In genomic region chr11:53182858-53183257, GRCm38 (mm10) we compare ENCODE assay signal across 8 mouse cellular contexts.
A peak's percentile ranks its signal among the peaks of the same experiment; 100 is the strongest.
DNase-seq lines count a peak whose midpoint lies in the region; ATAC-seq lines count a peak whose summit lies in the region.

No protein-coding gene starts in this region.

- no peak overlapping the region for H3K4me2 ChIP-seq in liver, embryonic 16.5 days (ENCODE audit: low read depth, low read length)

- H3K27ac ChIP-seq in liver, embryonic 16.5 days (ENCODE audit: low read length): peak overlapping the region; percentile 40; the same call in 1 of the 2 replicates

- 0 out of 2 replicates have a peak, but pooled peaks have one; percentile 48 for ATAC-seq in frontal cortex, adult (ENCODE audit: low TSS enrichment)
- ATAC-seq in liver, embryonic 16.5 days (ENCODE audit: low read depth): peak; percentile 61; the same call in 1 of the 2 replicates

- H3K36me3 ChIP-seq in liver, embryonic 16.5 days (ENCODE audit: control insufficient read depth, insufficient read depth): no peaks in the 10 kb centered on the region

- no peaks in the 10 kb centered on the region for H3K9me3 ChIP-seq in liver, embryonic 16.5 days (replicated peaks; ENCODE audit: control insufficient read depth, low read length)

- WGBS in liver, embryonic 16.5 days (ENCODE audit: insufficient replicate concordance): 35% methylated on average over 4 of the region's 4 CpGs

- peaks cover 3% of the 10 kb centered on the region; the same call in 1 of the 2 replicates for H3K4me1 ChIP-seq in liver, embryonic 16.5 days (ENCODE audit: control insufficient read depth, low read depth, low read length)

- no peak for DNase-seq in frontal cortex, postnatal 10 days (ENCODE audit: low spot score in 2 of 2)
- peak; percentile 55 to 59 for DNase-seq in spleen, postnatal 36 days (ENCODE audit: low spot score in 2 of 2)
- DNase-seq in spleen, postnatal 4 days (ENCODE audit: low spot score in 2 of 2): no peak
- peak; percentile 21 to 28 for DNase-seq in urinary bladder, postnatal 36 days (ENCODE audit: low spot score in 2 of 2)
- DNase-seq in cerebellum, adult 18-20 months: no peak
- DNase-seq in frontal cortex, postnatal 25 days (ENCODE audit: low spot score in 2 of 2): no peak

- no peaks in the 10 kb centered on the region for H3K27me3 ChIP-seq in liver, embryonic 16.5 days (ENCODE audit: control insufficient read depth, insufficient read depth, low read depth, low read length)

- no peak overlapping the region for H3K9ac ChIP-seq in liver, embryonic 16.5 days (ENCODE audit: low read depth, low read length)

- no peak overlapping the region for H3K4me3 ChIP-seq in liver, embryonic 16.5 days (ENCODE audit: low read depth, low read length)

Comparison
In these comparisons a context has a peak if more than half of its experiments do, and no peak if none do; other contexts are left out.
1. DNase-seq: peak in spleen, postnatal 36 days (2 of 2) and urinary bladder, postnatal 36 days (2 of 2); none in frontal cortex, postnatal 10 days (0 of 2), spleen, postnatal 4 days (0 of 2), cerebellum, adult 18-20 months (0 of 2) and frontal cortex, postnatal 25 days (0 of 2).